In the genomic region with DNA sequence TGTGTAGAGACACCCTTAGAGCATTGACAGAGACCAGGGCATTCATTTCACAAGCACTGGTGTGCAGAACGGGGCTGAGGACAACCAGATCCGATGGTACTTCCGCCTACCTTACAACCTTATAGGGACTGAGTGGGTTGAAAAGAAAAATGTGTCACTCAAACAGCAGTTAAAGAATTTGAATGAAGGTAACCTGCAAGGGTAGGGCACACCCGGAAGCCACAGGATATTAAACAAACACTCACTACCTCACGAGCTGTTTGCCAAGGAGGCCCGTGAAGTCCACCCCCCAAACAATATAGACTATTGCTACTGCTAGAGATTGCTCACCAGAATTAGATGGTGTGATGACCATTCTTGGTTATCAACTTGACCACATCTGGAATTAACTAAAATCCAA, we compare ENCODE assay signal across 20 mouse cellular contexts.
"Had no signal": no experiment of that assay in that cellular context is flagged by ENCODE, and none has a peak within 500 bp of the region (broad histone marks: within the 10 kb centered on the region; RNA-seq: fewer than 3 reads in every experiment).

No protein-coding gene starts in this region.

- H3K27ac ChIP-seq: intestine, embryonic 15.5 days; kidney, embryonic 15.5 days; limb, embryonic 10.5 days; limb, embryonic 13.5 days; liver, embryonic 12.5 days; liver, embryonic 15.5 days had no signal

- H3K4me1 ChIP-seq: intestine, embryonic 15.5 days had no signal

- H3K4me3 ChIP-seq: intestine, embryonic 15.5 days; kidney, embryonic 15.5 days; limb, embryonic 10.5 days; limb, embryonic 13.5 days; liver, embryonic 12.5 days; liver, embryonic 15.5 days had no signal

- H3K36me3 ChIP-seq: intestine, embryonic 15.5 days; kidney, embryonic 15.5 days; limb, embryonic 10.5 days; limb, embryonic 13.5 days; liver, embryonic 12.5 days; liver, embryonic 15.5 days had no signal

- H3K9me3 ChIP-seq: intestine, embryonic 15.5 days; kidney, embryonic 15.5 days; limb, embryonic 10.5 days; limb, embryonic 13.5 days; liver, embryonic 12.5 days; liver, embryonic 15.5 days had no signal

- H3K4me2 ChIP-seq: intestine, embryonic 15.5 days; kidney, embryonic 15.5 days; limb, embryonic 13.5 days; liver, embryonic 12.5 days; liver, embryonic 15.5 days; midbrain, embryonic 11.5 days had no signal

- DNase-seq: kidney, adult 11 months; kidney, adult 8-10 months; kidney, postnatal 10 days; kidney, postnatal 36 days; liver; midbrain, embryonic 14.5 days; right cerebral cortex, adult 18-20 months; right cerebral cortex, postnatal 14 days; right cerebral cortex, postnatal 4 days; thymus, adult 2 months; thymus, postnatal 14 days; thymus, postnatal 4 days had no signal

- ATAC-seq: hindbrain, embryonic 16.5 days; intestine, embryonic 15.5 days; liver, embryonic 12.5 days had no signal

- H3K27me3 ChIP-seq: intestine, embryonic 15.5 days; kidney, embryonic 15.5 days; limb, embryonic 13.5 days; liver, embryonic 12.5 days had no signal

- H3K9ac ChIP-seq: intestine, embryonic 15.5 days; kidney, embryonic 15.5 days; limb, embryonic 13.5 days; liver, embryonic 12.5 days; liver, embryonic 15.5 days had no signal
